Mouse (Mus musculus) heart, embryonic 12.5 days (tissue): ENCODE data around the gene Il27. TPM values are rescaled to one million over a fixed set of nuclear protein-coding genes. Genes with fewer than 3 reads are reported as not detected.

Experiments used
- ATAC-seq: fragments of 200-750 bp; cut with Nextera tagmentation; 2 replicates; pipeline ENCODE4 v1.8.0; 2017; ENCODE audit warnings: moderate TSS enrichment, moderate library complexity; ENCODE audit not compliant: insufficient number of reproducible peaks, low FRiP score
- H3K27ac ChIP-seq: fragments of 300-500 bp; sonication (generic); 2 replicates; pipeline ENCODE4 v1.5.1; 2016; ENCODE audit warnings: mild to moderate bottlenecking, moderate library complexity; ENCODE audit not compliant: poor library complexity, severe bottlenecking
- H3K27me3 ChIP-seq: fragments of 300-500 bp; sonication (generic); replicated peaks from 2 replicates; pipeline ENCODE4 v1.6.1; 2016; ENCODE audit warnings: mild to moderate bottlenecking, moderate library complexity
- H3K36me3 ChIP-seq: fragments of 300-500 bp; sonication (generic); 2 replicates; pipeline ENCODE4 v1.6.1; 2016; ENCODE audit warnings: mild to moderate bottlenecking, moderate library complexity
- H3K4me1 ChIP-seq: fragments of 300-500 bp; sonication (generic); replicated peaks from 2 replicates; pipeline ENCODE4 v1.6.1; 2016; ENCODE audit warnings: mild to moderate bottlenecking
- H3K4me2 ChIP-seq: fragments of 300-500 bp; sonication (generic); 2 replicates; pipeline ENCODE4 v1.6.1; 2016; ENCODE audit warnings: mild to moderate bottlenecking, moderate library complexity
- H3K4me3 ChIP-seq: fragments of 300-500 bp; sonication (generic); 2 replicates; pipeline ENCODE4 v1.5.1; 2016; ENCODE audit warnings: mild to moderate bottlenecking
- H3K9ac ChIP-seq: fragments of 300-500 bp; sonication (generic); 2 replicates; pipeline ENCODE4 v1.6.1; 2016; ENCODE audit warnings: mild to moderate bottlenecking, moderate library complexity
- H3K9me3 ChIP-seq: fragments of 300-500 bp; sonication (generic); replicated peaks from 2 replicates; pipeline ENCODE4 v1.6.1; 2016; ENCODE audit warnings: mild to moderate bottlenecking, moderate library complexity
- WGBS: fragments of 180-500 bp; shearing (Covaris S2); methylation state at CpG from one replicate; pipeline ENCODE4 v1.1.7; 2016; 5-methylcytosine and 5-hydroxymethylcytosine counted together
- polyA plus RNA-seq: library from polyadenylated mRNA; unstranded; fragments of >200 nt; fragmentation: Nextera tagmentation; extraction: Ambion mirVana; gene quantifications from 2 replicates; pipeline ENCODE4 v1.2.1, GENCODE M21; 2016

Gene Il27
- polyA plus RNA-seq, 1 experiment from 2014 or later, result not detected

- Histone ChIP-seq H3K27me3 (no peaks in the 10 kb centered on the region), H3K36me3 (no peaks in the 10 kb centered on the region), H3K4me2 (no peak overlapping the region), H3K9ac (no peak overlapping the region), H3K27ac (no peak overlapping the region), H3K4me3 (no peak overlapping the region), H3K9me3 (no peaks in the 10 kb centered on the region), H3K4me1 (peaks cover 12% of the 10 kb centered on the region)
- WGBS, result 70% methylated on average over 3 of the region's 3 CpGs
- 0 out of 2 replicates have a peak, but pooled peaks have one; percentile 2 for ATAC-seq
Observed at GRCm38 (mm10) chr7:126625807-126626600, 31.3 kb upstream of the Il27 start.

DNA sequence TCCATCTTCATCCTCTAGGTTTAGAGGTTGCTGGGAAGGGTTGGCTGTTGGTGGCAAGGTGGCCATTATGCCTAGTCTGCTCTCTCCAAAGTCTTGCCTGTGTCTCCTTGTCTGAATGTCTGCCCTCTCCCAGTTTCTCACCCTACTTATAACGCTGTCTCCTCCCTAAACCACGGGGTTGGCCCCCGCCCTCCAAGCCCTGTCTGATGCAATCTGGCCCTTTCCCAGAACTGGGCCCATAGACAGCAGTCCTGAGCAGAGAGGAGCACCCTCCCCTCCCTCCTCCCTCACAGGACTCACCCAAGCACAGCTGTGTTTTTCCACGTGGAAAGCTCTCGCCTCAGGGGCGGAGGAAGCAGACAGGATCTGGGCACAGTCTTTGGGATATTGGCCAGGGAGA lies 30.6 kb upstream of the Il27 start:
- no peak overlapping the region for H3K9ac ChIP-seq
- 35% methylated on average over 6 of the region's 6 CpGs for WGBS
- no peak overlapping the region for H3K4me3 ChIP-seq
- peak; percentile 51 for ATAC-seq
- H3K9me3 ChIP-seq, result no peaks in the 10 kb centered on the region
- H3K4me1 ChIP-seq, result peaks cover 12% of the 10 kb centered on the region
- H3K36me3 ChIP-seq, result no peaks in the 10 kb centered on the region
- H3K4me2 ChIP-seq, result no peak overlapping the region
- no peak overlapping the region for H3K27ac ChIP-seq
- no peaks in the 10 kb centered on the region for H3K27me3 ChIP-seq

DNA sequence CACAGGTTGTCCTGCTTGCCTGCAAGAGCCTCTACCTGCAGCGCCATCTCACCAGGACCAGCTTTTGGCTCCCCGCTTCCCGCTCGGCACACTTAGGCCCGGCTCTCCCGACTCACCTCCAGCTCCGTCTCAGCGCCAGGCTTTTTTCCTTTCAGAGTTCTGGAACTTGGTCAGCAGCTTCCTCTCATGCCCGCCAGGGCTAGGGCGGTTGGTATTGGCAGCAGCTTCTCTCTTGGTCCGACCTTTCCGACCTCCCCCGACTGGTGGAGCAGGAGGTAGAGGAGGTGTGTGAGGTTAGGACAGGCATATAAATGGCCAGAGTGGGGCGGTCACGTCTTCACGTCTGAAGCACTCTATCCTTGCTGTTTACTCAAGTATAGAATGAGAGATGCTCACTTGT lies 30.0 kb upstream of the Il27 start:
- no peak overlapping the region for H3K4me2 ChIP-seq
- ATAC-seq, result no peak
- 58% methylated on average over 16 of the region's 16 CpGs for WGBS
- no peaks in the 10 kb centered on the region for H3K27me3 ChIP-seq
- no peak overlapping the region for H3K9ac ChIP-seq
- no peaks in the 10 kb centered on the region for H3K9me3 ChIP-seq
- H3K27ac ChIP-seq, result no peak overlapping the region
- no peak overlapping the region for H3K4me3 ChIP-seq
- H3K4me1 ChIP-seq, result peaks cover 12% of the 10 kb centered on the region
- H3K36me3 ChIP-seq, result no peaks in the 10 kb centered on the region

- H3K9ac ChIP-seq, result no peak overlapping the region
- H3K9me3 ChIP-seq, result no peaks in the 10 kb centered on the region
- peaks cover 11% of the 10 kb centered on the region for H3K4me1 ChIP-seq
- ATAC-seq, result no peak
- no peak overlapping the region for H3K4me2 ChIP-seq
- H3K27me3 ChIP-seq, result no peaks in the 10 kb centered on the region
- no peak overlapping the region for H3K27ac ChIP-seq
- 72% methylated on average over 1 of the region's 1 CpGs for WGBS
- H3K36me3 ChIP-seq, result no peaks in the 10 kb centered on the region
- no peak overlapping the region for H3K4me3 ChIP-seq
Observed at GRCm38 (mm10) chr7:126623381-126623780, 28.6 kb upstream of the Il27 start.

DNA sequence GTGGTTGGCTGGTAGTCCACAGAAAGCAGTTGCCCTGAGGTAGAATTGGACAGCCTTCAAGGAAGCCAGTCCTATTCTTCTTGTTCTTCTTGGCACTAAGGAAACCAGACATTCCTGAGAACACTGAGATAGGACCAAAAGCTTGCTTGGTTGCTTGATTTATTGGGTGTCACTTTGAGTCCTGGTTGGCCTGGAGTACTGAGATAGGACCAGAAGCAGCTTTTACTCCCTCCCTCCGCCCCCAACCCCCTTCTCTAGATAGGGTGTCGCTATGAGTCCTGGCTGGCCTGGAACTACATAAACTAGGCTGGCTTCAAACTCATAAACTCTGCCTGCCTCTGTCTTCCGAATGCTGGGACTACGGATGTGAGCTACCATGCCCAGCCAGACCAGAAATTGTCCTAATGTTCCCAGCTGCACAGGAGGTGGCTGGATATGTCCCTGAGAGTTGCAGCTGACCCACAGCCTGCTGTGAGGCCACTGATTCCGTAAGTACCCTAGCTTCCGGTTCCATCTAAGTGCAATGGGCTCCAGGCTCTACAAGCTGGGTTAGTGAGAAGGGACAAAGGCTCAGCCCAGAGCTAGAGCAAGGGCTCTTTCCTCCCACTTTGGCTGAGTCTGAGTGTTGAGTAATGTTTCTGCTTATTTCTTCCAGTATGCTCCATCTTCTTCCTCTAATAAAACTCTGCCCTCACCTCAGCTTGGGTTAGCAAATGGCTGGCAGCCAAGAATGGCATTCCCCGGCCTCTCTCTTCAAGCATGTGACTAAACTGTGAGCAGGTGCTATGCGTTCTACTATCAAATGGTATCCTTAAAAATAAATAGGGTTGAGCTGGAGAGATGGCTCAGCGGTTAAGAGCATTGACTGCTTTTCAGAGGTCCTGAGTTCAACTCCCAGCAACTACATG lies 27.0 kb upstream of the Il27 start:
- H3K9ac ChIP-seq, result no peak overlapping the region
- no peaks in the 10 kb centered on the region for H3K27me3 ChIP-seq
- no peak overlapping the region for H3K4me2 ChIP-seq
- no peaks in the 10 kb centered on the region for H3K36me3 ChIP-seq
- H3K27ac ChIP-seq, result no peak overlapping the region
- peaks cover 9% of the 10 kb centered on the region for H3K4me1 ChIP-seq
- no peak overlapping the region for H3K4me3 ChIP-seq
- 64% methylated on average over 9 of the region's 9 CpGs for WGBS
- H3K9me3 ChIP-seq, result no peaks in the 10 kb centered on the region
- ATAC-seq, result no peak

- H3K27ac ChIP-seq, result no peak overlapping the region
- H3K36me3 ChIP-seq, result no peaks in the 10 kb centered on the region
- WGBS, result 79% methylated on average over 10 of the region's 10 CpGs
- no peak for ATAC-seq
- H3K9ac ChIP-seq, result no peak overlapping the region
- H3K9me3 ChIP-seq, result no peaks in the 10 kb centered on the region
- H3K27me3 ChIP-seq, result no peaks in the 10 kb centered on the region
- H3K4me1 ChIP-seq, result no peaks in the 10 kb centered on the region; the same call in 1 of the 2 replicates
- no peak overlapping the region for H3K4me2 ChIP-seq
- no peak overlapping the region for H3K4me3 ChIP-seq
Observed at GRCm38 (mm10) chr7:126619559-126620275, 25.0 kb upstream of the Il27 start.

DNA sequence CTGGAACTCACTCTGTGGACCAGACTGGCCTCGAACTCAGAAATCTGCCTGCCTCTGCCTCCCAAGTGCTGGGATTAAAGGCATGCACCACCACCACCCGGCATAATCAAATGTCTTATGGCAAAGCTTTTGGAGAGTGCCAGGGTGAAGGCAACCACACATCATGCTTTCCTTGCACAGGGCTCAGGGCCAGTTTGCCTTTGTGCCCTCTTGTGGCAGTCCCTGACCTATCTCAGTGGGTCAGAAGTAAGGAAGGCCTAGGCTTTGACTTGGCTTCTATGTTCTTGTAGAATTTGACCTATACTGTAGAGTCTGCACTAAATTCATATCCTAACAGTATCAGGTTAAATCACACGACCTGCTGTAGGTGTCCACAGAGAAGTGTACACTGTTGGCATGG lies 22.0 kb upstream of the Il27 start:
- Histone ChIP-seq H3K4me3 (no peak overlapping the region), H3K4me1 (no peaks in the 10 kb centered on the region; the same call in 1 of the 2 replicates), H3K9ac (no peak overlapping the region), H3K9me3 (no peaks in the 10 kb centered on the region), H3K4me2 (no peak overlapping the region), H3K27ac (no peak overlapping the region), H3K36me3 (no peaks in the 10 kb centered on the region), H3K27me3 (no peaks in the 10 kb centered on the region)
- WGBS, result 59% methylated on average over 3 of the region's 3 CpGs
- no peak for ATAC-seq

DNA sequence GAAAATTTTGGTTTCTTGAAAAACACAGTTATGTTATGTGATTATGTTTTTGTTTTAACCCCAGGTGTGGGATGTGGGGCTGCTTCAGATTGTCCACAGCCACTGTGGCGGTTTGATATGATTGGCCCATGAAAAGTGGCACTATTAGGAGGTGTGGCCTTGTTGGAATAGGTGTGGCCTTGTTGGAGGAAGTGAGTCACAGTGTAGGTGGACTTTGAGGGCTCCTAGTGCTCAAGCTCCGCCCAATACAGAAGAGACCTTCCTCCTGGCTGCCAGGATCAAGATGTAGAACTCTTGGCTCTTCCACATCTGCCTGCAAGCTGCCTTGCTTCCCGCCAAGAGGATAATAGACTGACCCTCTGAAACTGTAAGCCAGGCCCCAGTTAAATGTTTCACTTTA lies 18.0 kb upstream of the Il27 start:
- ATAC-seq, result no peak
- Histone ChIP-seq H3K9ac (no peak overlapping the region), H3K4me1 (no peaks in the 10 kb centered on the region), H3K9me3 (no peaks in the 10 kb centered on the region), H3K36me3 (no peaks in the 10 kb centered on the region), H3K4me2 (no peak overlapping the region), H3K27me3 (no peaks in the 10 kb centered on the region), H3K4me3 (no peak overlapping the region), H3K27ac (no peak overlapping the region)
- 69% methylated on average over 3 of the region's 3 CpGs for WGBS

GRCm38 (mm10) chr7:126607796-126608195 lies 13.1 kb upstream of the Il27 start:
- Histone ChIP-seq H3K27me3 (0 out of 2 replicates have a peak, but pooled peaks cover 4% of the 10 kb centered on the region), H3K4me1 (no peaks in the 10 kb centered on the region), H3K9me3 (no peaks in the 10 kb centered on the region), H3K9ac (no peak overlapping the region), H3K4me3 (no peak overlapping the region), H3K4me2 (no peak overlapping the region), H3K36me3 (no peaks in the 10 kb centered on the region), H3K27ac (no peak overlapping the region)
- WGBS, result 79% methylated on average over 5 of the region's 5 CpGs
- ATAC-seq, result no peak

- H3K27ac ChIP-seq, result no peak overlapping the region
- H3K27me3 ChIP-seq, result 0 out of 2 replicates have a peak, but pooled peaks cover 4% of the 10 kb centered on the region
- WGBS, result 66% methylated on average over 3 of the region's 3 CpGs
- no peaks in the 10 kb centered on the region for H3K36me3 ChIP-seq
- no peaks in the 10 kb centered on the region for H3K4me1 ChIP-seq
- H3K9me3 ChIP-seq, result no peaks in the 10 kb centered on the region
- H3K4me2 ChIP-seq, result no peak overlapping the region
- no peak for ATAC-seq
- no peak overlapping the region for H3K9ac ChIP-seq
- no peak overlapping the region for H3K4me3 ChIP-seq
Observed at GRCm38 (mm10) chr7:126607064-126607463, 12.3 kb upstream of the Il27 start.

DNA sequence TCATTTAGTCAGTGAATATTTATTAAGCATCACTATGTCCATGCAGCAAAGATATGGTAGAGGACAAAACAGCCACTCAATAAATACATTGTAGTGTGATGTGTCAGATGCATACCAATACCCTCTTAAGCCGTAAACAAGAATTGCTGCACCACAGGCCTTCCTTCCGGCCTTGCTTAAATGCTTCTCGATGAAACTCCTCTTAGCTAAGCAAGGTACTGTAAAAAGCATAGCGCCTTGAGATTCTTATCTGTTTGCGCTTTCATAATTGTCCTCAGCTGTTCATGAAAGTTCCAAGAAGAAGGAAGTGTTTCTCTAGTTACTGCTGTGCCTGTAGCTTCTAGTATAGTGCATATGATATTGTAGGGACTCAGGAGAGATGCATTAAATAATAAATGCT lies 11.9 kb upstream of the Il27 start:
- no peaks in the 10 kb centered on the region for H3K36me3 ChIP-seq
- WGBS, result 79% methylated on average over 5 of the region's 5 CpGs
- ATAC-seq, result no peak
- H3K27ac ChIP-seq, result no peak overlapping the region
- no peak overlapping the region for H3K4me3 ChIP-seq
- no peaks in the 10 kb centered on the region for H3K4me1 ChIP-seq
- no peak overlapping the region for H3K4me2 ChIP-seq
- H3K27me3 ChIP-seq, result 0 out of 2 replicates have a peak, but pooled peaks cover 4% of the 10 kb centered on the region
- H3K9me3 ChIP-seq, result no peaks in the 10 kb centered on the region
- H3K9ac ChIP-seq, result no peak overlapping the region
